Mouse (Mus musculus): Measurements from ENCODE around the gene Slc35a5.

DNA sequence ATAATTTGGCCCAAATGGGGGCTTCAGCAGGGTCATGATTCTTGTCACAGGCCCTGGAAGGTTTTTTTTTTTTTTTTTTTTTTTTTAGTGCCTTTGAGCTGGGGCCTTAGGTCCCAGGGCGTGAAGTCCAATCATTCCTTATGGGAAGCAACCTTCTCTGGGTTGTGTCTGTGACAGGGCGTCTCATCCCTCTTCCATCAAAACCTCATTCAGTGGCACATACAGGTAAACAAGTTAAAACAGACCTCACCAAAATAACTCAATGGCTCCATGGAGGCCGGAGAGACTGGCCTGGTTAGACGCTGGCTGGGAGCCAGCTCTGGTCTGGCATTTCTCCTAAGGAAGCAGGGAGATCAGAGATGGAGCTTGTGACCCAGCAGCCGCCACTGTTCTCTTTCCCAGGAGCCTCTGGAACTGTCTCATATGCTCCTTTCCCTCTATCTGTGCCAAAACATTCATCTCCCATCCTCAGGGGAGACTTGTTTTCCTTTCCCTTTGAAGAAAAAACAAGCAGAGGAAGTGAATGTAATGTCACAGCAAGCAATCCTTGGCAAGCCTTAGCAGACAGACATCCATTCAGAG is 37.6 kb downstream of the Slc35a5 start:
- TF ChIP-seq HCFC1 (IDR thresholded peaks at IDR 0.05; ENCODE audit: borderline replicate concordance, insufficient read depth, low read length): no peak
- TF ChIP-seq CHD2 (IDR thresholded peaks at IDR 0.05; ENCODE audit: low read depth, low read length): no peak
- no peak for TF ChIP-seq MAFK (IDR thresholded peaks at IDR 0.05; ENCODE audit: insufficient read depth, low read depth, low read length)
- TF ChIP-seq ZC3H11A (IDR thresholded peaks at IDR 0.05; ENCODE audit: borderline replicate concordance, low read depth, low read length): no peak
- no peak for TF ChIP-seq ZNF384 (IDR thresholded peaks at IDR 0.05; ENCODE audit: low read depth, low read length)
